20 mouse cellular contexts compared by ENCODE assay signal in the genomic region with DNA sequence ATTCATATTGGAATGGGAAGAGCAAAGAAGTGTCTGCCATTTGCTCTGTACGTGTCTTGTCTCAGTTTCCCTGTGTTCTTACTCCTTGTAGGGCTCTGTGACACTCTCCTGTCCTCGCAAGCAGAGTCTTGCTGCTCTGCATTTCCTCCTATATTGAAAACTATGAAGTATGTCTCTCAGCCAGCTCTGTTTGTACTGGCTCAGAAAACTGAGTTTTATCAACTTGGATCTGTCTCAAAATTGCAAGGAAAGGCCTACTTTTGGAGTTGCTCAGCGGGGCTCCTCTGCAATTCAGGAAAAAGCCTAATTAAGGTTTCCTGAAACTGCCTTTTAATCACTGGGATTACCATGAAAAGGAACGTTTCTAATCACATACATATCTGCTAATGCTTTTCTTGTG. TPM values are rescaled to one million over a fixed set of nuclear protein-coding genes. Genes with fewer than 3 reads are reported as not detected.
DNase-seq lines count a peak whose midpoint lies in the region; ATAC-seq and TF ChIP-seq lines count a peak whose summit lies in the region.
"Had no signal": no experiment of that assay in that cellular context is flagged by ENCODE, and none has a peak within 500 bp of the region (broad histone marks: within the 10 kb centered on the region; RNA-seq: fewer than 3 reads in every experiment).

No protein-coding gene starts in this region.

- H3K9me3 ChIP-seq in heart, embryonic 15.5 days (replicated peaks) = no peaks in the 10 kb centered on the region
- no peaks in the 10 kb centered on the region for H3K9me3 ChIP-seq in kidney, postnatal 0 days (replicated peaks; ENCODE audit: low read length)
- H3K9me3 ChIP-seq in kidney, embryonic 14.5 days (ENCODE audit: control insufficient read depth, low read length) = no peaks in the 10 kb centered on the region
- H3K9me3 ChIP-seq: embryonic facial prominence, embryonic 13.5 days; forebrain, embryonic 13.5 days; G1E; hindbrain, embryonic 13.5 days had no signal

- H3K27me3 ChIP-seq in heart, embryonic 15.5 days = no peaks in the 10 kb centered on the region
- H3K27me3 ChIP-seq in kidney, postnatal 0 days (ENCODE audit: insufficient read depth, low read length) = no peaks in the 10 kb centered on the region
- H3K27me3 ChIP-seq in kidney, embryonic 14.5 days (ENCODE audit: control insufficient read depth, insufficient read depth, low read length) = no peaks in the 10 kb centered on the region
- H3K27me3 ChIP-seq: embryonic facial prominence, embryonic 13.5 days; forebrain, embryonic 13.5 days; hindbrain, embryonic 13.5 days had no signal

- TF ChIP-seq POLR2A in brain, embryonic 14.5 days (IDR thresholded peaks at IDR 0.05; ENCODE audit: borderline replicate concordance, extremely low read depth, insufficient read depth, insufficient read length, poor library complexity, severe bottlenecking) = no peak

- peak overlapping the region; percentile 24; the same call in 1 of the 2 replicates for H3K27ac ChIP-seq in heart, embryonic 15.5 days
- H3K27ac ChIP-seq in kidney, postnatal 0 days = 0 out of 2 replicates have a peak overlapping the region, but pooled peaks have one; percentile 19
- no peak overlapping the region for H3K27ac ChIP-seq in kidney, embryonic 14.5 days (ENCODE audit: low read depth, low read length)
- H3K27ac ChIP-seq: embryonic facial prominence, embryonic 13.5 days; forebrain, embryonic 13.5 days had no signal

- H3K4me1 ChIP-seq in heart, embryonic 15.5 days (replicated peaks) = peaks cover 37% of the 10 kb centered on the region
- no peaks in the 10 kb centered on the region for H3K4me1 ChIP-seq in kidney, postnatal 0 days (replicated peaks; ENCODE audit: insufficient read depth, low read length)
- 0 out of 2 replicates have a peak, but pooled peaks cover 8% of the 10 kb centered on the region for H3K4me1 ChIP-seq in kidney, embryonic 14.5 days (ENCODE audit: control insufficient read depth, insufficient read depth, low read length)

- TF ChIP-seq CTCF in kidney, postnatal 0 days (IDR thresholded peaks at IDR 0.05; ENCODE audit: low read depth) = no peak
- no peak for TF ChIP-seq CTCF in brain, embryonic 14.5 days (IDR thresholded peaks at IDR 0.05; ENCODE audit: borderline replicate concordance, extremely low read depth, insufficient read depth, insufficient read length)

- ATAC-seq in frontal cortex, adult (ENCODE audit: low TSS enrichment) = peak; percentile 29; the same call in 1 of the 2 replicates
- no peak for ATAC-seq in heart, embryonic 15.5 days (replicated peaks; ENCODE audit: insufficient number of reproducible peaks, insufficient read depth, low FRiP score, low read depth)
- ATAC-seq in kidney, postnatal 0 days (replicated peaks; ENCODE audit: low FRiP score, low read depth) = no peak
- ATAC-seq in kidney, embryonic 14.5 days (ENCODE audit: low FRiP score, low TSS enrichment) = no peak
- ATAC-seq: CD4-positive, CD25-positive, alpha-beta regulatory T cell, adult 4 months; forebrain, embryonic 13.5 days; forebrain, postnatal 0 days had no signal

- WGBS in heart, embryonic 15.5 days = 56% methylated on average over 4 of the region's 4 CpGs
- WGBS in kidney, postnatal 0 days = 47% methylated on average over 4 of the region's 4 CpGs
- 58% methylated on average over 4 of the region's 4 CpGs for WGBS in kidney, embryonic 14.5 days

- no peak for DNase-seq in frontal cortex, postnatal 36 days (ENCODE audit: low spot score in 2 of 2)
- DNase-seq in heart, postnatal 4 days = no peak
- DNase-seq in kidney, postnatal 0 days (ENCODE audit: low spot score) = no peak
- peak; percentile 37 for DNase-seq in brain, embryonic 14.5 days (ENCODE audit: low read depth)
- DNase-seq: adrenal gland, postnatal 10 days; B cell, adult 2 months; cerebellum, adult 18-20 months; cerebellum, adult 9-11 months; cerebellum, postnatal 36 days; forebrain, postnatal 0 days; gastrocnemius, postnatal 10 days had no signal

- no peak overlapping the region for H3K4me2 ChIP-seq in heart, embryonic 15.5 days
- no peak overlapping the region for H3K4me2 ChIP-seq in kidney, postnatal 0 days (ENCODE audit: low read length)
- H3K4me2 ChIP-seq in kidney, embryonic 14.5 days (replicated peaks; ENCODE audit: low read depth, low read length) = no peak overlapping the region
- H3K4me2 ChIP-seq: embryonic facial prominence, embryonic 13.5 days; forebrain, embryonic 13.5 days; heart, embryonic 11.5 days; hindbrain, embryonic 13.5 days had no signal

- no peaks in the 10 kb centered on the region for H3K36me3 ChIP-seq in heart, embryonic 15.5 days
- H3K36me3 ChIP-seq in kidney, postnatal 0 days (ENCODE audit: insufficient read depth, low read length) = no peaks in the 10 kb centered on the region
- H3K36me3 ChIP-seq in kidney, embryonic 14.5 days (ENCODE audit: control insufficient read depth, insufficient read depth, low read length) = no peaks in the 10 kb centered on the region
- H3K36me3 ChIP-seq: embryonic facial prominence, embryonic 13.5 days; hindbrain, embryonic 13.5 days had no signal

- no peak overlapping the region for H3K9ac ChIP-seq in heart, embryonic 15.5 days
- no peak overlapping the region for H3K9ac ChIP-seq in kidney, postnatal 0 days (ENCODE audit: low read depth, low read length)
- H3K9ac ChIP-seq in kidney, embryonic 14.5 days (ENCODE audit: low read depth, low read length) = no peak overlapping the region
- H3K9ac ChIP-seq: embryonic facial prominence, embryonic 13.5 days; forebrain, embryonic 13.5 days; forebrain, postnatal 0 days; hindbrain, embryonic 13.5 days had no signal

- no peak overlapping the region for H3K4me3 ChIP-seq in heart, embryonic 15.5 days
- H3K4me3 ChIP-seq in kidney, postnatal 0 days (replicated peaks; ENCODE audit: low read depth, low read length) = no peak overlapping the region
- no peak overlapping the region for H3K4me3 ChIP-seq in kidney, embryonic 14.5 days (ENCODE audit: low read length)
- H3K4me3 ChIP-seq: embryonic facial prominence, embryonic 13.5 days; forebrain, embryonic 13.5 days; hindbrain, embryonic 13.5 days had no signal

RNA-seq across cellular contexts. Expression of gene Cblb, which starts 46.9 kb away (rescaled TPM):
- 7.9 and 12.5 TPM in 2 replicates for polyA plus RNA-seq in heart, embryonic 15.5 days (2015; fragmentation: Nextera tagmentation; extraction: Ambion mirVana)
- 10 to 100 TPM; 15.4 to 17.2 TPM for total RNA-seq in heart, postnatal 4 days (2021)
- polyA plus RNA-seq in kidney, postnatal 0 days (2015; fragmentation: Nextera tagmentation; extraction: Ambion mirVana) = 7.1 and 7.6 TPM in 2 replicates
- 13.9 and 27.2 TPM in 2 replicates for polyA plus RNA-seq in kidney, embryonic 14.5 days (2014; fragmentation: Nextera tagmentation; extraction: Ambion mirVana)
- polyA plus RNA-seq in brain, embryonic 14.5 days (2012; rRNA removed) = 29.9 and 31.8 TPM in 2 replicates
